Mouse (Mus musculus) neural tube, embryonic 15.5 days (tissue): ENCODE results near the gene Frmd4b. TPM values are rescaled to one million over a fixed set of nuclear protein-coding genes. Genes with fewer than 3 reads are reported as not detected.
"Not testable (repeated sequence)": the region's sequence is repeated elsewhere in the genome, so short reads cannot be mapped to it uniquely, and the experiment has no call there.

Source experiments
- ATAC-seq: fragments of 200-750 bp; cut with Nextera tagmentation; 2 replicates; pipeline ENCODE4 v1.8.0; 2017; ENCODE audit warnings: mild to moderate bottlenecking, moderate TSS enrichment, moderate library complexity; ENCODE audit not compliant: low FRiP score
- H3K27ac ChIP-seq: fragments of 300-500 bp; sonication (generic); replicated peaks from 2 replicates; pipeline ENCODE4 v1.5.1; 2015; ENCODE audit warnings: mild to moderate bottlenecking, inconsistent platforms
- H3K27me3 ChIP-seq: fragments of 300-500 bp; sonication (generic); replicated peaks from 2 replicates; pipeline ENCODE4 v1.6.1; 2015; ENCODE audit warnings: inconsistent platforms
- H3K36me3 ChIP-seq: fragments of 300-500 bp; sonication (generic); 2 replicates; pipeline ENCODE4 v1.6.1; 2015; ENCODE audit warnings: inconsistent platforms
- H3K4me1 ChIP-seq: fragments of 300-500 bp; sonication (generic); 2 replicates; pipeline ENCODE4 v1.6.1; 2015; ENCODE audit warnings: inconsistent platforms
- H3K4me2 ChIP-seq: fragments of 300-500 bp; sonication (generic); 2 replicates; pipeline ENCODE4 v1.6.1; 2015; ENCODE audit warnings: inconsistent platforms, mild to moderate bottlenecking, moderate library complexity
- H3K4me3 ChIP-seq: fragments of 300-500 bp; sonication (generic); replicated peaks from 2 replicates; pipeline ENCODE4 v1.5.1; 2015; ENCODE audit warnings: mild to moderate bottlenecking, inconsistent platforms
- H3K9ac ChIP-seq: fragments of 300-500 bp; sonication (generic); replicated peaks from 2 replicates; pipeline ENCODE4 v1.6.1; 2015; ENCODE audit warnings: mild to moderate bottlenecking, inconsistent platforms
- H3K9me3 ChIP-seq: fragments of 300-500 bp; sonication (generic); replicated peaks from 2 replicates; pipeline ENCODE4 v1.6.1; 2016; ENCODE audit warnings: inconsistent platforms
- WGBS: fragments of 180-500 bp; shearing (Covaris S2); methylation state at CpG from one replicate; pipeline ENCODE4 v1.1.7; 2015; ENCODE audit warnings: mixed read lengths; 5-methylcytosine and 5-hydroxymethylcytosine counted together
- polyA plus RNA-seq: library from polyadenylated mRNA; unstranded; fragments of >200 nt; fragmentation: Nextera tagmentation; extraction: Ambion mirVana; gene quantifications from 2 replicates; pipeline ENCODE4 v1.2.1, GENCODE M21; 2015

Gene Frmd4b
- polyA plus RNA-seq, 1 experiment from 2014 or later, result 19.8 TPM

- no peak overlapping the region for H3K9ac ChIP-seq
- no peaks in the 10 kb centered on the region for H3K9me3 ChIP-seq
- no peak overlapping the region for H3K27ac ChIP-seq
- H3K36me3 ChIP-seq, result no peaks in the 10 kb centered on the region
- no peak overlapping the region for H3K4me3 ChIP-seq
- peaks cover 14% of the 10 kb centered on the region; the same call in 1 of the 2 replicates for H3K4me1 ChIP-seq
- ATAC-seq, result no peak
- H3K4me2 ChIP-seq, result no peak overlapping the region
- H3K27me3 ChIP-seq, result no peaks in the 10 kb centered on the region
- WGBS, result 66% methylated on average over 16 of the region's 16 CpGs
Measured at GRCm38 (mm10) chr6:97438918-97439645, 178.3 kb downstream of the Frmd4b start.

- Histone ChIP-seq H3K36me3 (no peaks in the 10 kb centered on the region), H3K4me3 (no peak overlapping the region), H3K9me3 (no peaks in the 10 kb centered on the region), H3K9ac (no peak overlapping the region), H3K27me3 (no peaks in the 10 kb centered on the region), H3K4me1 (0 out of 2 replicates have a peak, but pooled peaks cover 3% of the 10 kb centered on the region), H3K27ac (no peak overlapping the region), H3K4me2 (no peak overlapping the region)
- no peak for ATAC-seq
- 69% methylated on average over 4 of the region's 4 CpGs for WGBS
Measured at GRCm38 (mm10) chr6:97434753-97435152, 182.6 kb downstream of the Frmd4b start.

- WGBS, result 91% methylated on average over 10 of the region's 10 CpGs
- H3K4me1 ChIP-seq, result no peaks in the 10 kb centered on the region
- no peak overlapping the region for H3K4me2 ChIP-seq
- H3K27ac ChIP-seq, result no peak overlapping the region
- no peaks in the 10 kb centered on the region for H3K36me3 ChIP-seq
- H3K9ac ChIP-seq, result no peak overlapping the region
- no peaks in the 10 kb centered on the region for H3K27me3 ChIP-seq
- ATAC-seq, result no peak
- H3K9me3 ChIP-seq, result no peaks in the 10 kb centered on the region
- no peak overlapping the region for H3K4me3 ChIP-seq
Measured at GRCm38 (mm10) chr6:97431309-97432004, 185.9 kb downstream of the Frmd4b start.

- ATAC-seq, result no peak
- no peak overlapping the region for H3K4me2 ChIP-seq
- H3K4me1 ChIP-seq, result no peaks in the 10 kb centered on the region
- no peak overlapping the region for H3K27ac ChIP-seq
- H3K9ac ChIP-seq, result no peak overlapping the region
- 69% methylated on average over 6 of the region's 6 CpGs for WGBS
- no peak overlapping the region for H3K4me3 ChIP-seq
- H3K27me3 ChIP-seq, result no peaks in the 10 kb centered on the region
- H3K9me3 ChIP-seq, result no peaks in the 10 kb centered on the region
- no peaks in the 10 kb centered on the region for H3K36me3 ChIP-seq
Measured at GRCm38 (mm10) chr6:97430519-97430918, 186.8 kb downstream of the Frmd4b start.

- Histone ChIP-seq H3K4me1 (no peaks in the 10 kb centered on the region), H3K9ac (no peak overlapping the region), H3K27me3 (no peaks in the 10 kb centered on the region), H3K4me2 (no peak overlapping the region), H3K9me3 (no peaks in the 10 kb centered on the region), H3K27ac (no peak overlapping the region), H3K36me3 (no peaks in the 10 kb centered on the region), H3K4me3 (no peak overlapping the region)
- 57% methylated on average over 2 of the region's 2 CpGs for WGBS
- ATAC-seq, result no peak
Measured at GRCm38 (mm10) chr6:97429688-97430343, 187.5 kb downstream of the Frmd4b start.

GRCm38 (mm10) chr6:97419771-97420446 is 197.4 kb downstream of the Frmd4b start:
- no peak overlapping the region for H3K27ac ChIP-seq
- no peak for ATAC-seq

GRCm38 (mm10) chr6:97416972-97417554 is 200.3 kb downstream of the Frmd4b start:
- Histone ChIP-seq H3K27ac (no peak overlapping the region), H3K4me3 (no peak overlapping the region), H3K36me3 (no peaks in the 10 kb centered on the region), H3K9me3 (no peaks in the 10 kb centered on the region), H3K27me3 (no peaks in the 10 kb centered on the region), H3K9ac (no peak overlapping the region), H3K4me1 (0 out of 2 replicates have a peak, but pooled peaks cover 4% of the 10 kb centered on the region), H3K4me2 (no peak overlapping the region)
- 60% methylated on average over 13 of the region's 13 CpGs for WGBS
- ATAC-seq, result no peak; the same call in 1 of the 2 replicates

More at GRCm38 (mm10) chr6:97419771-97420446, 197.4 kb downstream of the Frmd4b start:
- H3K36me3 ChIP-seq, result no peaks in the 10 kb centered on the region
- H3K4me2 ChIP-seq, result no peak overlapping the region
- H3K27me3 ChIP-seq, result no peaks in the 10 kb centered on the region
- no peak overlapping the region for H3K9ac ChIP-seq
- WGBS, result 66% methylated on average over 7 of the region's 7 CpGs
- 0 out of 2 replicates have a peak, but pooled peaks cover 4% of the 10 kb centered on the region for H3K4me1 ChIP-seq
- H3K4me3 ChIP-seq, result no peak overlapping the region
- H3K9me3 ChIP-seq, result no peaks in the 10 kb centered on the region

GRCm38 (mm10) chr6:97415578-97415977 is 201.8 kb downstream of the Frmd4b start:
- H3K4me1 ChIP-seq, H3K9ac ChIP-seq, H3K4me2 ChIP-seq, ATAC-seq, H3K4me3 ChIP-seq, H3K27me3 ChIP-seq, H3K9me3 ChIP-seq, H3K27ac ChIP-seq, H3K36me3 ChIP-seq: not testable (repeated sequence)
- 50% methylated on average over 4 of the region's 4 CpGs for WGBS

- WGBS, result 87% methylated on average over 7 of the region's 7 CpGs
- no peak overlapping the region for H3K4me3 ChIP-seq
Measured at GRCm38 (mm10) chr6:97413453-97413852, 203.9 kb downstream of the Frmd4b start.

GRCm38 (mm10) chr6:97412403-97412802 is 204.9 kb downstream of the Frmd4b start:
- Histone ChIP-seq H3K27ac (no peak overlapping the region), H3K9me3 (no peaks in the 10 kb centered on the region), H3K27me3 (no peaks in the 10 kb centered on the region), H3K9ac (no peak overlapping the region), H3K4me3 (no peak overlapping the region), H3K4me2 (no peak overlapping the region), H3K4me1 (0 out of 2 replicates have a peak, but pooled peaks cover 4% of the 10 kb centered on the region), H3K36me3 (no peaks in the 10 kb centered on the region)
- ATAC-seq, result no peak
- WGBS, result 91% methylated on average over 15 of the region's 15 CpGs

More at GRCm38 (mm10) chr6:97413453-97413852, 203.9 kb downstream of the Frmd4b start:
- Histone ChIP-seq H3K9ac (no peak overlapping the region), H3K4me2 (no peak overlapping the region), H3K27me3 (no peaks in the 10 kb centered on the region), H3K27ac (no peak overlapping the region), H3K36me3 (no peaks in the 10 kb centered on the region), H3K9me3 (no peaks in the 10 kb centered on the region), H3K4me1 (0 out of 2 replicates have a peak, but pooled peaks cover 4% of the 10 kb centered on the region)
- ATAC-seq, result no peak

- ATAC-seq, result no peak
- H3K4me1 ChIP-seq, result 0 out of 2 replicates have a peak, but pooled peaks cover 4% of the 10 kb centered on the region
- H3K9me3 ChIP-seq, result no peaks in the 10 kb centered on the region
- no peak overlapping the region for H3K9ac ChIP-seq
- no peaks in the 10 kb centered on the region for H3K36me3 ChIP-seq
- H3K27ac ChIP-seq, result no peak overlapping the region
- no peaks in the 10 kb centered on the region for H3K27me3 ChIP-seq
- no peak overlapping the region for H3K4me2 ChIP-seq
- 92% methylated on average over 6 of the region's 6 CpGs for WGBS
- H3K4me3 ChIP-seq, result no peak overlapping the region
Measured at GRCm38 (mm10) chr6:97411327-97411726, 206.0 kb downstream of the Frmd4b start.
